Mouse (Mus musculus): ENCODE measurements around the gene Bcl2a1a. TPM values are rescaled to one million over a fixed set of nuclear protein-coding genes. Genes with fewer than 3 reads are reported as not detected.

Gene Bcl2a1a
- 0.64 TPM for polyA plus RNA-seq (2015; fragmentation: Illumina TruSeq; extraction: RNeasy Lipid Tissue Mini Kit (QIAGEN cat#74804); ENCODE audit: low read depth, low replicate concordance)

GRCm38 (mm10) chr9:88956670-88957153 lies at the start of gene Bcl2a1a:
TSS of gene Bcl2a1a (plus strand) at chr9:88956900.

Other genes starting within 250 kb of the Bcl2a1a start
- 29.8 TPM for gene Mthfsl, start 236.6 kb upstream of the Bcl2a1a start, polyA plus RNA-seq (2015; fragmentation: Illumina TruSeq; extraction: RNeasy Lipid Tissue Mini Kit (QIAGEN cat#74804); ENCODE audit: low read depth, low replicate concordance)
- gene Bcl2a1d, start 225.0 kb upstream of the Bcl2a1a start, polyA plus RNA-seq (2015; fragmentation: Illumina TruSeq; extraction: RNeasy Lipid Tissue Mini Kit (QIAGEN cat#74804); ENCODE audit: low read depth, low replicate concordance): not detected
- gene Trim43c, start 117.7 kb upstream of the Bcl2a1a start, polyA plus RNA-seq (2015; fragmentation: Illumina TruSeq; extraction: RNeasy Lipid Tissue Mini Kit (QIAGEN cat#74804); ENCODE audit: low read depth, low replicate concordance): not detected
- gene Trim43b, start 135.9 kb downstream of the Bcl2a1a start, polyA plus RNA-seq (2015; fragmentation: Illumina TruSeq; extraction: RNeasy Lipid Tissue Mini Kit (QIAGEN cat#74804); ENCODE audit: low read depth, low replicate concordance): not detected
- gene Bcl2a1b, start 242.3 kb downstream of the Bcl2a1a start, polyA plus RNA-seq (2015; fragmentation: Illumina TruSeq; extraction: RNeasy Lipid Tissue Mini Kit (QIAGEN cat#74804); ENCODE audit: low read depth, low replicate concordance): 4.5 TPM
- gene Gm29094, start 242.5 kb downstream of the Bcl2a1a start, polyA plus RNA-seq (2015; fragmentation: Illumina TruSeq; extraction: RNeasy Lipid Tissue Mini Kit (QIAGEN cat#74804); ENCODE audit: low read depth, low replicate concordance): not detected

Data from brain, adult 10 weeks (tissue).